Mouse (Mus musculus) kidney, adult 2 months (tissue): ENCODE data around the gene Plod1. TPM values are rescaled to one million over a fixed set of nuclear protein-coding genes. Genes with fewer than 3 reads are reported as not detected.
A peak's percentile ranks its signal among the peaks of the same experiment; 100 is the strongest.

Source experiments
- DNase-seq: peaks from one replicate; pipeline ENCODE4 v3.0.0; 2021
- H3K27ac ChIP-seq: fragments of 200-500 bp; 2 replicates; pipeline ENCODE4 v1.5.1; 2012; ENCODE audit warnings: low read depth, low read length, control low read depth, inconsistent platforms; ENCODE audit not compliant: insufficient read depth
- H3K27me3 ChIP-seq: fragments of 200-500 bp; replicated peaks from 2 replicates; pipeline ENCODE4 v1.6.1; 2012; ENCODE audit warnings: mild to moderate bottlenecking, moderate library complexity, low read length, inconsistent platforms; ENCODE audit not compliant: control insufficient read depth, insufficient read depth
- H3K36me3 ChIP-seq: fragments of 200-500 bp; 2 replicates; pipeline ENCODE4 v1.6.1; 2012; ENCODE audit warnings: mild to moderate bottlenecking, moderate library complexity, low read length, inconsistent platforms; ENCODE audit not compliant: control insufficient read depth, insufficient read depth
- H3K4me1 ChIP-seq: fragments of 200-500 bp; 2 replicates; pipeline ENCODE4 v1.6.1; 2011; ENCODE audit warnings: low read length; ENCODE audit not compliant: control insufficient read depth, insufficient read depth
- H3K4me3 ChIP-seq: fragments of 200-500 bp; 2 replicates; pipeline ENCODE4 v1.5.1; 2011; ENCODE audit warnings: mild to moderate bottlenecking, low read depth, low read length, control low read depth; ENCODE audit not compliant: insufficient read depth
- CTCF ChIP-seq: fragments of 200-500 bp; conservative IDR thresholded peaks from 2 replicates; pipeline ENCODE4 v1.5.1; 2011; ENCODE audit warnings: low read depth, mild to moderate bottlenecking, control low read depth, low read length, moderate library complexity, mixed read lengths; ENCODE audit not compliant: insufficient read depth, insufficient read length
- POLR2A ChIP-seq: fragments of 200-500 bp; IDR thresholded peaks from one replicate; pipeline ENCODE4 v1.6.1; 2011; ENCODE audit warnings: low read depth, low read length, control low read depth
- WGBS: fragments of 180-500 bp; shearing (Covaris S2); methylation state at CpG from one replicate; pipeline ENCODE4 v1.1.7; 2018; 5-methylcytosine and 5-hydroxymethylcytosine counted together
- polyA plus RNA-seq: library from polyadenylated mRNA; depleted of rRNA; stranded (reverse); fragments of >200 nt; gene quantifications from 2 replicates; pipeline ENCODE4 v1.2.3, GENCODE M21; 2012

Plod1 gene
- polyA plus RNA-seq, 1 experiment: 42.1 TPM

DNA sequence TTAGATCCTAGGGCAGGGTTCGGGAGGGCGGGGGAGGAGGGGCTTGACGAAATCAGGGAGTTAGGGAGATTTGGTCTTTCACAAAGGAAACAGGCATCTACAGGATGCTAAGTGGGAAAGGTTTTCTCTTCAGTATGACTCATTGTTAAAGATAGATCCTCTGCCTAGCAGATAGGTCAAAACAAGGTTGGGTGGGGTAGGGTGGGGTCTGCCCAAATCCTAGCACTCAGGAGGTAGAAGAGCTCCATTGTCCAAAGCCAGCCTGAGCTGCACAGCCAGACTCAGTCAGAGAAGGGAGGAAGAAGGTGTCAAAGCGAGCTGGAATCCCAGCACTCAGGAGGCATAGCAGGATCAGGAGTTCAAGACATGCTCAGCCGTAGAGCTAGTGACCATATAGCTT is 919 bp upstream of the Plod1 start:
- H3K36me3 ChIP-seq: no peaks in the 10 kb centered on the region
- DNase-seq: no peak
- H3K4me3 ChIP-seq: no peak overlapping the region
- 71% methylated on average over 5 of the region's 5 CpGs for WGBS
- H3K27ac ChIP-seq: no peak overlapping the region
- peaks cover 23% of the 10 kb centered on the region for H3K4me1 ChIP-seq
- H3K27me3 ChIP-seq: no peaks in the 10 kb centered on the region
- TF ChIP-seq POLR2A: no peak
- no peak for TF ChIP-seq CTCF

DNA sequence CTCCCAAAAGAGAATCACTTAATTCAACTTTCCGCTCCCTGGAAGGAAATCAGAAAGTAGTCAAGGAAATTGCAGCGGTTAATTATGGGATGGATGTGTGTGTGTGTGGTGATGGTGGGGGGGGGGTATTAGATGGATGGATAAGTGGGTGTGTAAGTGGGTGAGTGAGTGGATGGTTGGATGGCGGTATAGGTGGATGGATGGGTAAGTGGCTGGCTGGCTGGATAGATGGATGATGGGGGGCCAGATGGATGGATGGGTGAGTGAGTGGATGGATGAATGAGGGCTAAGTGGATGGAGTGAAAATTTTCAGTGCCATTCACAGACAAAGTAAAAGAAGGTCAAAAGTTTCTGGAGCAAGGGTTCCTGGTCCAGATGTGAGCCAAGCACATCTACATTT is 454 bp upstream of the Plod1 start:
- 40% methylated on average over 3 of the region's 3 CpGs for WGBS
- Histone ChIP-seq H3K36me3 (no peaks in the 10 kb centered on the region), H3K4me1 (peaks cover 19% of the 10 kb centered on the region), H3K27ac (0 out of 2 replicates have a peak overlapping the region, but pooled peaks have one; percentile 12), H3K27me3 (no peaks in the 10 kb centered on the region), H3K4me3 (peak overlapping the region; percentile 90)
- no peak for DNase-seq
- TF ChIP-seq POLR2A (no peak), CTCF (no peak)

DNA sequence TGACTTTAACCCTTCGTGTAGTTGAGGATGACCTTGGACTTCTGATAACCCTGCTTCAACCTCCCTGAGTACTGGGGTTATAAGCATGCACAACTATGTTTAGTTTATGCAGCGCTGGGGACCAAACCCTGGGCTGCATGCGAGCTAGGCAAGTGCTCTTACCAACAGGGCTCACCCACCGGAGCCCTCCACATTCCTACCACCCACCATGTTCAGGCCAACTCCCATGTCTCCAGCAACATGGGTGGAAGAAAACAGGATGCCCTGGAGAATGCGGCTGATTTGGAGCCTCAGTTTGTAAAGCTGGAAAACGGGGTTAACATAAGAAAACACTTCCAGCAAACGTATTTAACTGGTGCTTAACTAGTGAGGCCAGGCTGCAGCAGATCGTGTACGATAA is 663 bp downstream of the Plod1 start:
- Histone ChIP-seq H3K36me3 (no peaks in the 10 kb centered on the region), H3K27me3 (no peaks in the 10 kb centered on the region), H3K27ac (no peak overlapping the region), H3K4me3 (peak overlapping the region; percentile 90), H3K4me1 (peaks cover 14% of the 10 kb centered on the region; the same call in 1 of the 2 replicates)
- 24% methylated on average over 9 of the region's 9 CpGs for WGBS
- DNase-seq: no peak
- no peak for TF ChIP-seq CTCF
- no peak for TF ChIP-seq POLR2A

DNA sequence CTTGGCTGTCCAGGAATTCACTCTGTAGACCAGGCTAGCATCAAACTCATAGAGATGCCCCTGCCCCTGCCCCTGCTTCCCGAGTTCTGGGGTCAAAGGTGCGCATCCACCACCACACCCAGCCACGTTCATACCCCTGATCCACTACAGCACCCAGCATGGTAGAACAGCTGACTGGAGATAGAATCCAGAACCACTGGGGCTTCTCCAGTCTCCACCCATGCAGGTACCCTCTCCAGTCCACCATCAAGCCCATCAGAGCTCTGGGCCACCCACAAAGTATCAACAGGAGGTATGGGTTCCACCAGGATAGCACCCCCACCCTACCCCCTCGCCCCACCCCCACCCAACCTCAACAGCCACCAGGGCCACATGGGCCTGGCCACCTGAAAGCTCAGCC is 2.0 kb downstream of the Plod1 start:
- TF ChIP-seq CTCF: no peak
- no peak for TF ChIP-seq POLR2A

DNA sequence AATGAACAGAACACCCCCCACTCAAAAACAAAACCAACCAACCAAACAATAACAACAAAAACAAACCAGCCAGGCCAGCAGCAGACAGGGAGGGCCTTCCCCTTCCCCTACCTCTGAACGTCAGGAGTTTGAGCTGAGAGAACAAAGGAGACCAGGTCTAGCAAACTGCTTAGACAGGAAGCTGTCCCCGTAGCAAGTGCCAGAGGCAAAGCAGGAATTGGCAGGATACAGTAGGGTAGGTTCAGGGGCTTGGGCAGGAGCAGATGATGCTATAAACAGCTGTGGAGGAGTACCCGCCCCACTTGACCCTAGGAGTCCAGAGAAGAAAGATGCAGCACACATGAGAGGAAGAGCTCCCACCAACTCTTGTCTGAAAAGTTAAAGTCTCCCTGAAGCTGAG is 2.4 kb downstream of the Plod1 start:
- no peak overlapping the region for H3K4me3 ChIP-seq
- H3K27me3 ChIP-seq: no peaks in the 10 kb centered on the region
- no peaks in the 10 kb centered on the region for H3K36me3 ChIP-seq
- no peak for TF ChIP-seq CTCF
- no peak for TF ChIP-seq POLR2A
- no peak overlapping the region for H3K27ac ChIP-seq
- 58% methylated on average over 3 of the region's 3 CpGs for WGBS
- H3K4me1 ChIP-seq: peaks cover 8% of the 10 kb centered on the region; the same call in 1 of the 2 replicates
- no peak for DNase-seq

More for the DNA sequence above, 2.0 kb downstream of the Plod1 start:
- DNase-seq: no peak
- H3K36me3 ChIP-seq: no peaks in the 10 kb centered on the region
- no peaks in the 10 kb centered on the region for H3K27me3 ChIP-seq
- peaks cover 8% of the 10 kb centered on the region; the same call in 1 of the 2 replicates for H3K4me1 ChIP-seq
- H3K27ac ChIP-seq: no peak overlapping the region
- WGBS: 79% methylated on average over 4 of the region's 4 CpGs
- no peak overlapping the region for H3K4me3 ChIP-seq

DNA sequence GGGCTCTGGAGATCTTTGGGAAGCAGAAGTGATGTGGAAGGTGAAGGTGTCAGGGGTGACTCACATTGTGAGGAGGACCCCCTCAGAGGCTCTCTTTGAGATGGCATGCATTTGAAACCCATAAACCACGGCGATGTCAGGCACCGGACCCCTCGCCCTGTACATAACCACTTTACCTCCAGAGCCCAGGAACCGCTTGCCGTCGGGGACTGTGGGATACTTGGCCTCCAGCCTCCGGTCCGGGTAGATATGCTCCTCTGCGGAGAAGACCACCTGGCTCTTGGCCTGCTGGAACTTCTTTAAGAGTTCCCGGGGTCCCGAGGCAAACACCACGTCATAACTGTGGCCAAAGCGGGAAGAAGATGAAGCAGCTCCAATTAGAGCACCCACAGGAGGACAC is 5.6 kb downstream of the Plod1 start:
- TF ChIP-seq CTCF: no peak
- no peak for TF ChIP-seq POLR2A
- Histone ChIP-seq H3K4me1 (no peaks in the 10 kb centered on the region), H3K36me3 (no peaks in the 10 kb centered on the region), H3K27ac (no peak overlapping the region), H3K27me3 (no peaks in the 10 kb centered on the region), H3K4me3 (no peak overlapping the region)
- DNase-seq: no peak
- 97% methylated on average over 14 of the region's 14 CpGs for WGBS

DNA sequence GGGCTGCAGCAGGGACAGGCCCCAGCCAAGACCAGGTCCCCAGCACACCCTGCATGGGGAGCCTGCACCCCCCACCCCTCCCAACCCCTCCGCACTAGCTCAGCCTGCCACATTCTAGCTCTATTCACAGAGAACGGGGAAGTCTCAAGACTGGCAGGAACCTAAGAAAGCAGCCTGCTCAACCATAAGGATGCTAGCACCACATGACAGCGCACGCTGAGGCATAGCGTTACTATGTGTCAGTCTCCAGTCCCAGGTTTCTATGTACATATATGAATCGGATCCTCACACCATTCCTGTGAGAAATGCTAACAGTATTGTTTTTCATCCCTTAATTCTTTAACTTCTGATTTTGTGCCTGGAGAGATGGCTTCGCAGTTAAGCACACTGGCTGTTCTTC is 8.0 kb downstream of the Plod1 start:
- TF ChIP-seq CTCF: no peak
- TF ChIP-seq POLR2A: no peak
- Histone ChIP-seq H3K4me3 (no peak overlapping the region), H3K36me3 (no peaks in the 10 kb centered on the region), H3K27me3 (no peaks in the 10 kb centered on the region), H3K27ac (no peak overlapping the region), H3K4me1 (no peaks in the 10 kb centered on the region)
- 90% methylated on average over 7 of the region's 7 CpGs for WGBS
- DNase-seq: no peak

DNA sequence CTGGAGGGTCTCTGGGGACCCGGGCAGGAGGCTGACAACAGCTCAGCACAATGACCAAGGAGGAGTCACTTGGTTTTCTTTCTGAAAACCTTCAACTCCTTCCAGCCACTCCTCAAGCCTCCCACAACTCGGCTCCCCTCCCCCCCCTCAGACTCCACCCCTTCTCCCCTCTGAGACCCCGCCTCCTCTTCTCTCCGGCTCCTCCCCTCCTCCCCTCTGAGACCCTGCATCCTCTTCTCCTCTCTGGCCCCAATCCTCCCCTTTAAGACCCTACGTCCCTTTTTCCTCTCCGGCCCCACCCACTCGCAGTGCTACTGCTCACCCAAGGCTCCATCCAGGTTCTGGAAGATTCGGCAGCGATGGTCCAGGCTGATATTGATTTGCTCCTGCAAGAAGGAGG is 8.4 kb downstream of the Plod1 start:
- Histone ChIP-seq H3K27me3 (no peaks in the 10 kb centered on the region), H3K4me1 (no peaks in the 10 kb centered on the region), H3K36me3 (no peaks in the 10 kb centered on the region), H3K4me3 (no peak overlapping the region), H3K27ac (no peak overlapping the region)
- WGBS: 42% methylated on average over 9 of the region's 9 CpGs
- DNase-seq: no peak
- TF ChIP-seq POLR2A (no peak), CTCF (no peak)
